Mouse (Mus musculus) lung, postnatal 0 days (tissue): ENCODE data around the gene Ric8b.

Experiments used
- CTCF ChIP-seq: IDR thresholded peaks from 2 replicates; pipeline ENCODE4 v1.5.1; 2016; ENCODE audit warnings: antibody characterized with exemption, mild to moderate bottlenecking
- EP300 ChIP-seq: IDR thresholded peaks from 2 replicates; pipeline ENCODE4 v1.6.1; 2016; ENCODE audit warnings: antibody characterized with exemption, mild to moderate bottlenecking, control low read depth

GRCm38 (mm10) chr10:84988650-84989049, 71.2 kb downstream of the Ric8b start:
- no peak for TF ChIP-seq CTCF
- no peak for TF ChIP-seq EP300
